Mouse (Mus musculus): ENCODE results near the gene Gm20604. TPM values are rescaled to one million over a fixed set of nuclear protein-coding genes. Genes with fewer than 3 reads are reported as not detected.

Gm20604 gene
- polyA plus RNA-seq, 1 experiment from 2014 or later: 48.6 TPM

GRCm38 (mm10) chr12:102704457-102705198 is 53.8 kb downstream of the Gm20604 start, which contains the start of gene Itpk1:
TSS of gene Itpk1 (minus strand) at chr12:102704930.
- no peaks in the 10 kb centered on the region for H3K9me3 ChIP-seq (replicated peaks)
- peak within 1 kb of the TSS; percentile 81 for H3K4me2 ChIP-seq
- peak within 1 kb of the TSS; percentile 79 for H3K4me3 ChIP-seq (replicated peaks)
- H3K27ac ChIP-seq (replicated peaks): peak within 1 kb of the TSS; percentile 94
- H3K4me1 ChIP-seq: peaks cover 54% of the 10 kb centered on the region
- H3K9ac ChIP-seq (replicated peaks): peak within 1 kb of the TSS; percentile 79
- no peaks in the 10 kb centered on the region for H3K36me3 ChIP-seq
- no peaks in the 10 kb centered on the region for H3K27me3 ChIP-seq (replicated peaks)
- WGBS: under 1% methylated on average over 80 of the region's 105 CpGs
- ATAC-seq (ENCODE audit: low FRiP score): peak; percentile 84

- Histone ChIP-seq H3K27me3 (replicated peaks) (no peaks in the 10 kb centered on the region), H3K36me3 (no peaks in the 10 kb centered on the region), H3K9ac (replicated peaks) (peak overlapping the region; percentile 79), H3K27ac (replicated peaks) (peak overlapping the region; percentile 94), H3K4me1 (peaks cover 61% of the 10 kb centered on the region), H3K4me2 (peak overlapping the region; percentile 81), H3K9me3 (replicated peaks) (no peaks in the 10 kb centered on the region), H3K4me3 (replicated peaks) (peak overlapping the region; percentile 79)
- 4% methylated on average over 17 of the region's 17 CpGs for WGBS
- peak; percentile 15; the same call in 1 of the 2 replicates for ATAC-seq (ENCODE audit: low FRiP score)
Observed at GRCm38 (mm10) chr12:102703921-102704408, 54.5 kb downstream of the Gm20604 start.

DNA sequence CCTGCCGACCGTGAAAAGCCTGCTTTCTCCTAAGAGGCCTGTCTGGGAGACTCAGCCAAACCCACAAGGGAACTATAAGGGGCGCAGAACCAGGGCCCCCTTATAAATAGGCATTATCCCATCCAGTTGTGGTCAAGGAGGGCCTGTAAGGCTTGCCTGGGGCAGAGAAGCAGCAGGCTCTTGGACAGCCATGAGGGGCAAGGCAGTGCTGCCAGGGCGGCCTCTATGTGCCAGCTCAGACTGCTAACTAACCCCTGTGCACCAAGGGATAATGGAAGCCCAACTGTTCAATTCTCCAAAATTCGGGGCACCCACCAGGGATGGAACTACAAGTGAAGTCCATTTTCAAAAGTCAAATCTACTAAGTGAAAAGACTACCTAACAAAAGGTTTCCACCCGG is 55.0 kb downstream of the Gm20604 start:
- H3K9ac ChIP-seq (replicated peaks): peak overlapping the region; percentile 79
- H3K27ac ChIP-seq (replicated peaks): peak overlapping the region; percentile 94
- no peaks in the 10 kb centered on the region for H3K9me3 ChIP-seq (replicated peaks)
- peak overlapping the region; percentile 79 for H3K4me3 ChIP-seq (replicated peaks)
- H3K27me3 ChIP-seq (replicated peaks): no peaks in the 10 kb centered on the region
- H3K4me2 ChIP-seq: peak overlapping the region; percentile 81
- ATAC-seq (ENCODE audit: low FRiP score): no peak
- 24% methylated on average over 6 of the region's 6 CpGs for WGBS
- peaks cover 66% of the 10 kb centered on the region for H3K4me1 ChIP-seq
- no peaks in the 10 kb centered on the region for H3K36me3 ChIP-seq

GRCm38 (mm10) chr12:102703111-102703412 is 55.4 kb downstream of the Gm20604 start:
- WGBS: 3% methylated on average over 4 of the region's 4 CpGs
- 0 out of 2 replicates have a peak overlapping the region, but pooled peaks have one; percentile 9 for H3K9ac ChIP-seq (replicated peaks)
- peaks cover 70% of the 10 kb centered on the region for H3K4me1 ChIP-seq
- H3K27ac ChIP-seq (replicated peaks): peak overlapping the region; percentile 94
- ATAC-seq (ENCODE audit: low FRiP score): no peak
- no peaks in the 10 kb centered on the region for H3K27me3 ChIP-seq (replicated peaks)
- peak overlapping the region; percentile 81 for H3K4me2 ChIP-seq
- H3K9me3 ChIP-seq (replicated peaks): no peaks in the 10 kb centered on the region
- no peaks in the 10 kb centered on the region for H3K36me3 ChIP-seq
- peak overlapping the region; percentile 79 for H3K4me3 ChIP-seq (replicated peaks)

DNA sequence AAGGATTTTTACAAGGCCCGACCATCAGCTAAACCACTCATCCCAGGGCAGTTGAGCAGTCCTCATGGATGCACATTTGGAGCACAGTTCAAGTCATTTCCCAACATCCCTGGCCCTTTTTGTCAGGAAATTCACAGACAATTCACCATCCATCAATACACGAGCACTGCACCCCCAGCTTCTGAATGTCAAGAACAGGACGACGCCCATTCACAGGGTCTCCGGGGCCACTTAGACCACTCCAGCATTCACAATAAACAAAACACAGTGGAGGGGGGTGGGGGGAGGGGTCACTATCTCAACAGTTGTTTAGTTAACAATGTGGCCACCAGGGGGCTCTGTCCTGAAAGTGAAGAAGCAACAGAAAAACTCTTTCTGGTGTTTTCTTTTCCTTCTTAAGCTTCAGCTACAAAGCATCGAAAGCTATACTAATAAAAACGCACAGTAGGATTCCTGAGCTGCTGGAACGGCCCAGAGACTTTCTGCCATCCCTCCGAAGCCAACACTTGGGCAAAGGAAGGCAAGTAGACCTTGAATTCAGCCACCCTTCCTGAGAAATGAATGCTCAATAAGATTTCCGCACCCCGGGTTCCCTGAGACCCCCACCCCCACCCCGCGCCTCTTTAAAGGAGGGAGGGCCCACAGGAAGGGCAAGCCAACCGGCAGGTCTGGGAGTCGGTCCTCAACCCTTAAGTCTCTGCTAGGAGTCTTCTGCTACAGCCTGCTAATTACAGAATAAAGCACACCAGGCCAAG is 55.9 kb downstream of the Gm20604 start:
- Histone ChIP-seq H3K9me3 (replicated peaks) (no peaks in the 10 kb centered on the region), H3K27ac (replicated peaks) (peak overlapping the region; percentile 94), H3K4me1 (peaks cover 75% of the 10 kb centered on the region), H3K9ac (replicated peaks) (0 out of 2 replicates have a peak overlapping the region, but pooled peaks have one; percentile 9), H3K4me3 (replicated peaks) (peak overlapping the region; percentile 79), H3K27me3 (replicated peaks) (no peaks in the 10 kb centered on the region), H3K4me2 (peak overlapping the region; percentile 81), H3K36me3 (no peaks in the 10 kb centered on the region)
- ATAC-seq (ENCODE audit: low FRiP score): no peak
- 2% methylated on average over 15 of the region's 15 CpGs for WGBS

DNA sequence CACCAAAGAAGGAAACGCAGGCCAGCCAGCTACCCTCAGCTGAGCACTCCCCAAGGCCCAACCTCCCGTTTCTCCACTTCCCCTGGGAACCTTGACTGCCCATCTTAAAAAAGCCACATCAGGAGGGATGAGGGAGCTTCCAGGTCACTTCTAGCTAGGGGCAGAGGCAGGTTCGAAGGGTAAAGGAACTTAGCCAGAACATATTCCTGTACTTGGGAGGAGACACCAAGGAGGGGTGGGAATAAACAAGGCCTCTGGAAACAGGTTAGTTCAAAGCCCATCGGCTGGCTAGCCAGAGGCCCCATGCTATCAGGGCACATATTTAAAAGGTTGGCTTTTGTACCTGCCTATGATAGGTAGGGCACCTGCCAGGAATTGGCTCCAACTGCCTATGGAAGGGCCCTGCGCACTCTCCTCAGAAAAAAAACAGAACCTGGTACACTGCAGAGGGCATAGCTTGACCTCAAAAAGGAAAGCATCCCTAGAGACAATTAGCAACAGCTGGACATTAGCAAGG is 56.7 kb downstream of the Gm20604 start:
- Histone ChIP-seq H3K27me3 (replicated peaks) (no peaks in the 10 kb centered on the region), H3K4me1 (peaks cover 83% of the 10 kb centered on the region), H3K4me3 (replicated peaks) (peak overlapping the region; percentile 79; the same call in 1 of the 2 replicates), H3K9ac (replicated peaks) (no peak overlapping the region), H3K36me3 (no peaks in the 10 kb centered on the region), H3K4me2 (peak overlapping the region; percentile 81), H3K27ac (replicated peaks) (no peak overlapping the region), H3K9me3 (replicated peaks) (no peaks in the 10 kb centered on the region)
- no peak for ATAC-seq (ENCODE audit: low FRiP score)
- WGBS: 88% methylated on average over 5 of the region's 5 CpGs

- no peak overlapping the region for H3K4me2 ChIP-seq
- WGBS: 51% methylated on average over 12 of the region's 12 CpGs
- no peaks in the 10 kb centered on the region for H3K9me3 ChIP-seq (replicated peaks)
- peaks cover 90% of the 10 kb centered on the region for H3K4me1 ChIP-seq
- no peak overlapping the region for H3K9ac ChIP-seq (replicated peaks)
- no peak overlapping the region for H3K4me3 ChIP-seq (replicated peaks)
- no peak for ATAC-seq (ENCODE audit: low FRiP score)
- H3K27me3 ChIP-seq (replicated peaks): no peaks in the 10 kb centered on the region
- peak overlapping the region; percentile 56 for H3K27ac ChIP-seq (replicated peaks)
- no peaks in the 10 kb centered on the region for H3K36me3 ChIP-seq
Observed at GRCm38 (mm10) chr12:102700453-102700852, 58.0 kb downstream of the Gm20604 start.

DNA sequence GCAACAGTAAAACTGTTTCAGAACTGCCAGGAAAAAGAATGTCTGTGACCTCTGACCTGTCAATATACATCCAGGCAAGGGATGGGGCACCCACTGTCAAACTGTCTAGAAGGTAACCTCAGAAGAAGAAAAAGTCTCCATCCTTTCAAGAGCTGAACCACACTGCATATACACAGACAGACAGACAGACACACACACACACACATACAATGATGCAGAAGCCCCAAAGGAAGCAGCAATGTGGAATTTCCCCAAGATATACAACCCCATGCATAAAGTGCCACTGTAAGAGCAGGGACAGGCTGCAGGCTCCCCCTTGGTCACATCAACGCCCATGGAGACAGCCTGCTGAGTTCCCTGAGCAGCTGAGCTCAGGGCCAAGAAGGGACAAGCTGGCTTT is 59.3 kb downstream of the Gm20604 start:
- H3K27ac ChIP-seq (replicated peaks): no peak overlapping the region
- 22% methylated on average over 1 of the region's 1 CpGs for WGBS
- no peaks in the 10 kb centered on the region for H3K27me3 ChIP-seq (replicated peaks)
- H3K4me3 ChIP-seq (replicated peaks): no peak overlapping the region
- H3K4me1 ChIP-seq: peaks cover 93% of the 10 kb centered on the region
- H3K9ac ChIP-seq (replicated peaks): no peak overlapping the region
- H3K36me3 ChIP-seq: no peaks in the 10 kb centered on the region
- no peak overlapping the region for H3K4me2 ChIP-seq
- no peak for ATAC-seq (ENCODE audit: low FRiP score)
- H3K9me3 ChIP-seq (replicated peaks): no peaks in the 10 kb centered on the region

- Histone ChIP-seq H3K4me2 (no peak overlapping the region), H3K27me3 (replicated peaks) (no peaks in the 10 kb centered on the region), H3K27ac (replicated peaks) (0 out of 2 replicates have a peak overlapping the region, but pooled peaks have one; percentile 37), H3K4me1 (peaks cover 83% of the 10 kb centered on the region), H3K9ac (replicated peaks) (no peak overlapping the region), H3K9me3 (replicated peaks) (no peaks in the 10 kb centered on the region), H3K36me3 (no peaks in the 10 kb centered on the region), H3K4me3 (replicated peaks) (no peak overlapping the region)
- 13% methylated on average over 1 of the region's 1 CpGs for WGBS
- no peak for ATAC-seq (ENCODE audit: low FRiP score)
Observed at GRCm38 (mm10) chr12:102698089-102698684, 60.3 kb downstream of the Gm20604 start.

DNA sequence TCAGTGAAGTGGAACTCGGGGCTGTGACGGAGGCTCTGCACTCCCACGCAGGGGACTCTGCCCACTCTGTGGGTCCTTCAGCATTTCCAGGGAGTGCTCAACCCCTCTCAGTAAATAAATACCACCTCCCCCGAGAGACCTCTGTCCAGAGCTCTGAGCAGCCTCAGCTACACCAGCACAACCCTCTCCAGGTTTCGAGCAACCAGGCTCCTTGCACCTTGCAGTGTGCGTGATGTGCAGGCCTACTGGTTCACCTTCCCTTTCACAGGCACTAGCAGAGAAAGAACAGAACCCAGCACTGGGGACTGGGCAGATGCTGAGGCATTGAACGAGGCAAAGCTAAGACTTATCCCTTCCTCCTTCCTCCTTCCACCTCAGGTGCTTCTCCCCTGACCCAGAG is 61.1 kb downstream of the Gm20604 start:
- H3K9ac ChIP-seq (replicated peaks): 0 out of 2 replicates have a peak overlapping the region, but pooled peaks have one; percentile 3

DNA sequence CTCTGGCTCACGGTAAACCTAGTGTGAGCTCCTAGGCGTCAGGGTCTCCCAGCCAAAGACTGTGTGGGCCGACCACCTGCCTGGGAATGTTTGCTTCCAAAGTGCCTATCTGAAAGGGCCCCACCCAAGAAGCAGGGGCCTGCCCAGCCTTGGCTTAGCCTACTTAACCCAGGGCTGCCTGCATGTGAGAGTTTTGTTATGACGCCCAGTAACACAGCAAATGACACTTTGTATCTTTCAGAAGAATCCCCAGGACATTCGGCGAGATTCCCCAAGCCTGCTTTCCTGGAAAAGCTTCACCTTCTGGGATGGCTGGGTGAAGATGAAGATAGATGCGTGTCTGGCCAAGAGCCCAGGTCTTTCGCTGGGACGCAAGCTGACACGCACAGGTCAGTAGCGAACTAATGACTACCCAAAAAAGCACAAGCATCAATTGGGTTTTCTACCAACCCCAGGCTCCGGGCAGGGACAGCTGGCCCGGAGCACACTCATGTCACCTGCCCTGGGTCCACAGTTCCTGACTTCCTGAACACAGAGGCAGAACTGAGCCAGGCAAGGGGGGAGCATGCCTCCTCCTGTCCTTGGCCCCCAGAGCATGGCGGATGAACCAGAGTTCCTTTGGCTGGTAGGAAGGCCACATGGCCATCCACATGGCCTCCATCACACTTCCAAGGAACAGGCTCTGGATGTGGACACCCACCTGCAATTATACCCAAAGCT is 61.7 kb downstream of the Gm20604 start:
- 86% methylated on average over 14 of the region's 14 CpGs for WGBS
- Histone ChIP-seq H3K4me2 (no peak overlapping the region), H3K4me3 (replicated peaks) (no peak overlapping the region), H3K27me3 (replicated peaks) (no peaks in the 10 kb centered on the region), H3K27ac (replicated peaks) (no peak overlapping the region), H3K4me1 (peaks cover 69% of the 10 kb centered on the region), H3K36me3 (no peaks in the 10 kb centered on the region), H3K9me3 (replicated peaks) (no peaks in the 10 kb centered on the region), H3K9ac (replicated peaks) (no peak overlapping the region)
- no peak for ATAC-seq (ENCODE audit: low FRiP score)

More for the DNA sequence above, 61.1 kb downstream of the Gm20604 start:
- H3K27ac ChIP-seq (replicated peaks): no peak overlapping the region
- no peak for ATAC-seq (ENCODE audit: low FRiP score)
- H3K9me3 ChIP-seq (replicated peaks): no peaks in the 10 kb centered on the region
- WGBS: 81% methylated on average over 7 of the region's 7 CpGs
- no peak overlapping the region for H3K4me2 ChIP-seq
- H3K27me3 ChIP-seq (replicated peaks): no peaks in the 10 kb centered on the region
- no peak overlapping the region for H3K4me3 ChIP-seq (replicated peaks)
- H3K36me3 ChIP-seq: no peaks in the 10 kb centered on the region
- peaks cover 75% of the 10 kb centered on the region for H3K4me1 ChIP-seq
